Mouse (Mus musculus) spleen, adult 2 months (tissue): ENCODE results near the gene Tle3. TPM values are rescaled to one million over a fixed set of nuclear protein-coding genes. Genes with fewer than 3 reads are reported as not detected.

ENCODE experiments used
- DNase-seq, 2 experiments: peaks; one replicate each; pipeline versions ENCODE4 v3.0.0 to v3.0.0-alpha.2; 2012 to 2021; ENCODE audit warnings: low spot score in 2 of 2, low read depth in 1 of 2
- H3K27ac ChIP-seq: fragments of 200-500 bp; 2 replicates; pipeline ENCODE4 v1.5.1; 2012; ENCODE audit warnings: low read length, inconsistent platforms; ENCODE audit not compliant: insufficient read depth
- H3K27me3 ChIP-seq: fragments of 200-500 bp; 2 replicates; pipeline ENCODE4 v1.6.1; 2012; ENCODE audit warnings: mild to moderate bottlenecking, moderate library complexity, low read length, inconsistent platforms; ENCODE audit not compliant: control insufficient read depth, insufficient read depth
- H3K36me3 ChIP-seq: fragments of 200-500 bp; 2 replicates; pipeline ENCODE4 v1.6.1; 2012; ENCODE audit warnings: mild to moderate bottlenecking, low read length, inconsistent platforms; ENCODE audit not compliant: control insufficient read depth, insufficient read depth
- H3K4me1 ChIP-seq: fragments of 200-500 bp; 2 replicates; pipeline ENCODE4 v1.6.1; 2011; ENCODE audit warnings: inconsistent platforms; ENCODE audit not compliant: control insufficient read depth, insufficient read depth, insufficient read length
- H3K4me3 ChIP-seq: fragments of 200-500 bp; 2 replicates; pipeline ENCODE4 v1.5.1; 2011; ENCODE audit warnings: mild to moderate bottlenecking, inconsistent platforms; ENCODE audit not compliant: insufficient read depth, insufficient read length; ENCODE audit errors: extremely low read depth
- CTCF ChIP-seq: fragments of 200-500 bp; IDR thresholded peaks from 2 replicates; pipeline ENCODE4 v1.5.1; 2011; ENCODE audit warnings: mild to moderate bottlenecking, inconsistent platforms; ENCODE audit not compliant: insufficient read depth, insufficient read length, insufficient replicate concordance; ENCODE audit errors: extremely low read depth
- POLR2A ChIP-seq: fragments of 200-500 bp; IDR thresholded peaks from 2 replicates; pipeline ENCODE4 v1.6.1; 2011; ENCODE audit warnings: low read depth, low read length, inconsistent platforms
- WGBS: fragments of 180-500 bp; shearing (Covaris S2); methylation state at CpG from one replicate; pipeline ENCODE4 v1.1.7; 2018; 5-methylcytosine and 5-hydroxymethylcytosine counted together
- polyA plus RNA-seq: library from polyadenylated mRNA; depleted of rRNA; stranded (reverse); fragments of >200 nt; gene quantifications from 2 replicates; pipeline ENCODE4 v1.2.3, GENCODE M21; 2012

The Tle3 gene
- polyA plus RNA-seq, 1 experiment = 85.4 TPM

DNA sequence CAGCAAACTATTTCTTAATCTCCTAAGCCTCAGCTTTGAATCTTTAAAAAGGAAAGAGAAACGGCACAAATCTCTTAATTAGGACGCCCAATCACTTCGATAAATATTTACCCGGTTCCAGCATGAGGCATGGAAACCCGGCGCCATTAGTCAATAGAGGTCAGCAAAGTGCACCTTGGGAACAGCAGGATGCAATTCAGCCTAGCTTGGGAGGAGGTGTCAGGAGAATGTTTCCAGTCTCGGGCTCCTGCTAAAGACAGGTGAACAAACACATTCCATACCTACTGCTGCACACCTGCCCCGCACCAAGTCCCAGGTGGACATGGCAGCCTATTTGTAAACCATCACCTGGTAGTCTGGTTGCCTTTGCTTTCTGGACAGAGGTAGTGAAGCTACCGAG lies 6.1 kb upstream of the Tle3 start:
- no peak for DNase-seq
- Histone ChIP-seq H3K4me1 (peaks cover 13% of the 10 kb centered on the region), H3K27ac (no peak overlapping the region), H3K4me3 (no peak overlapping the region), H3K36me3 (no peaks in the 10 kb centered on the region), H3K27me3 (peaks cover 3% of the 10 kb centered on the region)
- WGBS = 76% methylated on average over 9 of the region's 9 CpGs
- TF ChIP-seq POLR2A (no peak), CTCF (no peak)

DNA sequence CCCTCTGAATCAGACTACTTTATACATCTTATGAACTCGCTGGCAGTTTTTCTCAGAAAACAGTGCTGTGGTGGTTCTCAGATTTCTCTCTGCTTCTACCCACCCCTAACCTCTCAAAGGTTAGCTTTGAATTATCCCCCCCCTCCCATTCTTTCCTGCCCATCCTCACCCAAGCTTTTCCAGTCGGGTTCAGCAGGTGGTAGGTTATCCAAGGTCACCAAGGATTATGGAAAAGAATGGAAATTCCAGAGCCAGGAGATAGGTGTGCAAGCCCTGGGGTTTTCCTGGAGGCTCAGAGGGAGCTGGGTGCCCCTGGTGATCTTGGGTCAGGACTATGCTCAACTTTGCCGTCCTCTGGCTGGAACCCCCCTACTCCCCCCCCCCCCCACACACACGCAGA lies 5.0 kb upstream of the Tle3 start:
- H3K36me3 ChIP-seq = no peaks in the 10 kb centered on the region
- no peak for DNase-seq
- WGBS = 48% methylated on average over 4 of the region's 4 CpGs
- peaks cover 13% of the 10 kb centered on the region for H3K4me1 ChIP-seq
- TF ChIP-seq CTCF (no peak), POLR2A (no peak)
- peaks cover 3% of the 10 kb centered on the region for H3K27me3 ChIP-seq
- H3K4me3 ChIP-seq = no peak overlapping the region
- no peak overlapping the region for H3K27ac ChIP-seq

DNA sequence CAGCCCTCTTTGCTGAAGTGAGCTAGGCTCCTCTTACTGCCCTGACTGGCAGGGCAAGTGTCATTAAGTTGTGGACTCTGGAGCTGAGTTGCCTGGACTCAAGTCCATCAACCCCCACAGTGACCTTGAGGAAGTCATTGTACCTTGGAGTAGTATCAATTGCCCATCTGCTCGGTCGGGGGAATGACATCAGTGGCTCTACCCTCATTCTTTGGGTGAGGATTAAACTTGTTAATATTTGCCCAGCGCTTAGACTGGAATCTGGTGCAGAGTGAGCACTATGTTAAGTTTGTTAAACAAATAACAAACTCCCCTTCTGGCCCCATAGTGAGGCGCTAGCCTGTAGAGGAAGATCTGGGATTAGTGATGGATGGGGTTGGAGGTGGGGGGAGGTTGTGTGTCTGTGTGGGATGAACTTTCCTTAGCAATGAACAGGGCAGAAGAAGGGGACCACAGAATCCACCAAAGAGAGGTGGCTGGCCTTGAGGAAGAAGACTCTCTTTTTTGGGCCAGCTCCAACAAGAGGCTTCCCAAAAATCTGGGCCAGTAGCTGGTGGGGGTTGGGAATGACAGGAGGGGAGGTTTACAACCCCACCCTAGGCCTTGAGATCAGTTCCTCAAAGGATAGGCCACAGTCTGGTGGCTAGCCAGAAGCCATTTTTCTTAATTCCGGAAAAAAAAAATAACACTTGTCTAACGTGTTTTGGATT lies 4.2 kb upstream of the Tle3 start:
- Histone ChIP-seq H3K4me1 (peaks cover 13% of the 10 kb centered on the region), H3K27me3 (peaks cover 3% of the 10 kb centered on the region), H3K36me3 (no peaks in the 10 kb centered on the region), H3K27ac (no peak overlapping the region), H3K4me3 (no peak overlapping the region)
- DNase-seq = no peak
- 62% methylated on average over 6 of the region's 6 CpGs for whole genome bisulfite sequencing
- no peak for TF ChIP-seq POLR2A
- TF ChIP-seq CTCF = no peak

DNA sequence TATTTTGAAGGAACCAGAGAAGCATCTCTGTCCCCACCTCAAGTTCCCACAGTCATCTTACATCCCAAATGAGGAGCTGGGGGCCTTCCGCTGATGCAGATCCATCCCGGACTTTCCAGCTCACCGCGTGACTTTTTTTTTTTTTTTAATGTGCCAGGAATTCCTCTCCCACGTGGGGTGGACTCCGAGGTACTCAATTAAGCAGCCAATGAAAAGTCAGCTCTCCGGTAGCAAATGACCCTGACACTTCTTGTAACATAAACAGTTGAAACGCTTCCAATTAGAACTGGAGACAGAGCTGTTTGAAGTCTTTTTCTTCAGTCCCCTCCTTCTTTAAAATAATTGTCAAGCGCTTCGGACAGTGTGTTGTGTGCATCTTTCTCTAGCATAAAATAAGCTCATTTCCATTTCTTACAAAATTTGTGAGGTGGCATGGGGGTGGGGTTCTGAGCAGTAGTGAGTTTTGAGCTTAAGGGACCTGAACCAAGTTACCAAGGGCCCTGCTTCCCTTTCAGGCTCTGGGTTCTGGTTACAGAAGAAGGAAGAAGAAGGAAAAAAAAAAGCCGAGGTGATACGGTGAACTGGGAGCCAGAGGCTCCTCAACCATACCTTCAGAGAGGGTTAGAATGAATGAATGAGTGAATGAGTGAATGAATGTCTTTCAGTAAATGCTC lies 3.5 kb upstream of the Tle3 start:
- no peak for DNase-seq
- H3K27ac ChIP-seq = no peak overlapping the region
- peaks cover 3% of the 10 kb centered on the region for H3K27me3 ChIP-seq
- H3K4me3 ChIP-seq = no peak overlapping the region
- WGBS = 17% methylated on average over 12 of the region's 12 CpGs
- H3K4me1 ChIP-seq = peaks cover 13% of the 10 kb centered on the region
- no peak for TF ChIP-seq POLR2A
- TF ChIP-seq CTCF = no peak
- H3K36me3 ChIP-seq = no peaks in the 10 kb centered on the region

DNA sequence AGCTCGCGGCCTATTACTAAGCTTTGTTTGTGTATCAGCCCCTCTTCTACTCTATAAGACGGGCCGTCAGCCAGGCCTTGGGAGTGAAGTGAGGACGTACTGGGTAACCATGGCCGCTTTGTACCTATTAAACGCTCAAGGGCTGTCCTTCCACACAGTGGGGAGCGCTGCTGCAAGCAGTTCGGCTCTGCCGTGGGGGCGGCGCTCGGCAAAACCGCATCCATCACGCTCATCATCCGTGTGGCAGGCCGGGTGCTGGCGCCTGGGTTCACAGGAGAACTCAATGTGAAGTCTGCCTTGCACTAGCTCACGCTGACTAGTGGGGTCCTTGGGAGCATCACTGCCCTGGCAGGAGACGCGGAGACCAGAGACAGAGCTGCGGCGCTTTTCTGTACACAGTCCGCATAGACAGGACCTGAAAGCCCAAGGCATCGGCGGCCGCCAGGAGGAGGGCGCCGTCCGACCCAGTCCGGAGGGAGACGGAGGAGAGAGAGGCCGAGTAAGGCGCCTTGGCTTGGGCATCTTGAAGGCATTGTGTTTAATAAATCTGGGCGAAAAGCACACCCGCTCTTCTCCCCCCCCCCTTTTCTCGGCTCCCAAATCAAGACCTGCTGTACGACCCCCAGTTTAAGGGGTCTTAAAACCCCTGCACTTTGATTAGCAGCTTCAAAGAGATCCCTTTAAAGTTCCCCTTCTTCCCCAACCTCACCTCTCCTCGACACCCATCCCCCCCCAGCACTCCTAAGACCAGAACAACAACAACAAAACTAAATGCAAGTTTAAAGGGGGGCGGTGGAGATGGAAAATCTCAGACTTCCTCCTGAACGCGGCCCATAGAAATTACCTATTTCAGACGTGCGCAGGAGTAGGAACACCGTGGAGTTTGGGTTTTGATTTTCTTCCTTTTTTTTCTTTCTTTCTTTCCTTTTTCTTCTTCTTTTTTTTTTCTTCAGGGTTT lies 2.6 kb upstream of the Tle3 start:
- no peak for TF ChIP-seq CTCF
- TF ChIP-seq POLR2A = no peak
- H3K27me3 ChIP-seq = peaks cover 3% of the 10 kb centered on the region

DNA sequence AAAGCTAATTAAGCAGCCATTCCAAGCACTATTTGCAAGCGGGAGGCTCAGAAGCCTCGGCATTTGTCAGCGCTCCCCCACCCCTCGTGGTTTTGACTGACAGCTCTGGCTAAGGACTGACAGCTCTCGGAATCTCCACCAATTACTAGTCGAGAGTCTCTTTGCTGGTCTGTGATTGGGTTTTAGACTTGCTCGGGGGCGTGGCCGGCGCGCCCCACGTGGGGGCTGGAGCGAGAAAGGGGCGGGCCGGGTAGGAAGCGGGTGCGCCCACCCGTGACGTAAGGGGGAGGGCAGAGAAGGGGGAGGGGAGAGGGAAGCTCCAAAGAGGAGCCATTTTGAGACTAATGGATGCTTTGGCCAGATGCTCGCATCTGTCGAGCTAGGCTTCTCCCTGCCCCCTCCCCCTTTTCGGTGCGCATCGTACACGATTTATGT lies 1.7 kb upstream of the Tle3 start:
- H3K4me3 ChIP-seq = peak overlapping the region; percentile 65
- no peaks in the 10 kb centered on the region for H3K36me3 ChIP-seq
- peak; percentile 96 to 97 for DNase-seq
- peak overlapping the region; percentile 83 for H3K27ac ChIP-seq
- TF ChIP-seq CTCF (no peak), POLR2A (peak; percentile 70)
- peaks cover 3% of the 10 kb centered on the region for H3K27me3 ChIP-seq
- peaks cover 21% of the 10 kb centered on the region for H3K4me1 ChIP-seq
- WGBS = 1% methylated on average over 25 of the region's 25 CpGs

More for the DNA sequence above, 2.6 kb upstream of the Tle3 start:
- 2% methylated on average over 44 of the region's 45 CpGs for WGBS
- no peaks in the 10 kb centered on the region for H3K36me3 ChIP-seq
- DNase-seq = peak in 1 of 2 experiments; percentile 20
- peak overlapping the region; percentile 31; the same call in 1 of the 2 replicates for H3K4me3 ChIP-seq
- peaks cover 17% of the 10 kb centered on the region for H3K4me1 ChIP-seq
- H3K27ac ChIP-seq = no peak overlapping the region
